Mouse (Mus musculus): ENCODE measurements at regions not wholly inside any gene's neighbourhood (a gene's known extent, or its start where the extent isn't known, plus 50 kb on each side); places are given as distances from the start of the nearest gene placed in this dataset.
"Not testable (repeated sequence)": the region's sequence is repeated elsewhere in the genome, so short reads cannot be mapped to it uniquely, and the experiment has no call there.

GRCm38 (mm10) chr12:115508615-115509342 lies 538.7 kb upstream of the Zfp386 start:
- DNase-seq (ENCODE audit: low read depth, low spot score): not testable (repeated sequence)

- not testable (repeated sequence) for DNase-seq (ENCODE audit: low read depth, low spot score)
Measured at GRCm38 (mm10) chr12:115518778-115519541, 528.6 kb upstream of the Zfp386 start.

- no peak for DNase-seq (ENCODE audit: low read depth, low spot score)
Measured at GRCm38 (mm10) chr12:115527065-115527464, 520.5 kb upstream of the Zfp386 start.

GRCm38 (mm10) chr12:115542482-115542881 lies 505.0 kb upstream of the Zfp386 start:
- no peak for DNase-seq (ENCODE audit: low read depth, low spot score)

GRCm38 (mm10) chr12:115566878-115567277 lies 480.6 kb upstream of the Zfp386 start:
- DNase-seq (ENCODE audit: low read depth, low spot score): not testable (repeated sequence)

GRCm38 (mm10) chr12:115592985-115593384 lies 454.5 kb upstream of the Zfp386 start:
- not testable (repeated sequence) for DNase-seq (ENCODE audit: low read depth, low spot score)

- no peak for DNase-seq (ENCODE audit: low read depth, low spot score)
Measured at GRCm38 (mm10) chr12:115603763-115604162, 443.8 kb upstream of the Zfp386 start.

GRCm38 (mm10) chr12:115604951-115605350 lies 442.6 kb upstream of the Zfp386 start:
- no peak for DNase-seq (ENCODE audit: low read depth, low spot score)

- DNase-seq (ENCODE audit: low read depth, low spot score): not testable (repeated sequence)
Measured at GRCm38 (mm10) chr12:115622564-115623233, 424.8 kb upstream of the Zfp386 start.

GRCm38 (mm10) chr12:115624221-115624620 lies 423.3 kb upstream of the Zfp386 start:
- no peak for DNase-seq (ENCODE audit: low read depth, low spot score)

- no peak for DNase-seq (ENCODE audit: low read depth, low spot score)
Measured at GRCm38 (mm10) chr12:115647599-115647998, 399.9 kb upstream of the Zfp386 start.

GRCm38 (mm10) chr12:115648161-115648560 lies 399.4 kb upstream of the Zfp386 start:
- not testable (repeated sequence) for DNase-seq (ENCODE audit: low read depth, low spot score)

GRCm38 (mm10) chr12:115655781-115656180 lies 391.7 kb upstream of the Zfp386 start:
- no peak for DNase-seq (ENCODE audit: low read depth, low spot score)

GRCm38 (mm10) chr12:115664081-115664480 lies 383.4 kb upstream of the Zfp386 start:
- not testable (repeated sequence) for DNase-seq (ENCODE audit: low read depth, low spot score)

- not testable (repeated sequence) for DNase-seq (ENCODE audit: low read depth, low spot score)
Measured at GRCm38 (mm10) chr12:115671683-115672082, 375.8 kb upstream of the Zfp386 start.

GRCm38 (mm10) chr12:115691801-115692200 lies 355.7 kb upstream of the Zfp386 start:
- no peak for DNase-seq (ENCODE audit: low read depth, low spot score)

GRCm38 (mm10) chr12:115709813-115710212 lies 337.7 kb upstream of the Zfp386 start:
- DNase-seq (ENCODE audit: low read depth, low spot score): not testable (repeated sequence)

GRCm38 (mm10) chr12:115742039-115742438 lies 305.5 kb upstream of the Zfp386 start:
- DNase-seq (ENCODE audit: low read depth, low spot score): not testable (repeated sequence)

- DNase-seq (ENCODE audit: low read depth, low spot score): not testable (repeated sequence)
Measured at GRCm38 (mm10) chr12:115749586-115749985, 297.9 kb upstream of the Zfp386 start.

GRCm38 (mm10) chr12:115753135-115753534 lies 294.4 kb upstream of the Zfp386 start:
- DNase-seq (ENCODE audit: low read depth, low spot score): not testable (repeated sequence)

- DNase-seq (ENCODE audit: low read depth, low spot score): not testable (repeated sequence)
Measured at GRCm38 (mm10) chr12:115757526-115757925, 290.0 kb upstream of the Zfp386 start.

- not testable (repeated sequence) for DNase-seq (ENCODE audit: low read depth, low spot score)
Measured at GRCm38 (mm10) chr12:115759041-115759440, 288.5 kb upstream of the Zfp386 start.
